In genomic region chr7:35447996-35448846, GRCm38 (mm10) we compare ENCODE assay signal across 10 mouse cellular contexts. TPM values are rescaled to one million over a fixed set of nuclear protein-coding genes. Genes with fewer than 3 reads are reported as not detected.
DNase-seq lines count a peak whose midpoint lies in the region; ATAC-seq lines count a peak whose summit lies in the region.
"Had no signal": no experiment of that assay in that cellular context is flagged by ENCODE, and none has a peak within 500 bp of the region (broad histone marks: within the 10 kb centered on the region; RNA-seq: fewer than 3 reads in every experiment).

TSS of gene Slc7a9 (plus strand) at chr7:35448796.

- no peak within 1 kb of the TSS for H3K4me3 ChIP-seq in hindbrain, embryonic 10.5 days
- no peak within 1 kb of the TSS for H3K4me3 ChIP-seq in hindbrain, embryonic 14.5 days (replicated peaks; ENCODE audit: low read length)
- H3K4me3 ChIP-seq in liver, embryonic 16.5 days (ENCODE audit: low read depth, low read length) = no peak within 1 kb of the TSS

- intact Hi-C loops in left cerebral cortex, postnatal 14 days (cut with DNase I) = no loop called here

- peak within 1 kb of the TSS; percentile 53; the same call in 1 of the 2 replicates for H3K27ac ChIP-seq in hindbrain, embryonic 10.5 days
- H3K27ac ChIP-seq in hindbrain, embryonic 14.5 days = no peak within 1 kb of the TSS
- no peak within 1 kb of the TSS for H3K27ac ChIP-seq in liver, embryonic 16.5 days (ENCODE audit: low read length)

- peak; percentile 13 for DNase-seq in hindbrain, embryonic 10.5 days (ENCODE audit: low spot score)
- DNase-seq in hindbrain, embryonic 14.5 days (ENCODE audit: low spot score) = no peak
- DNase-seq in R1 (ENCODE audit: low read depth, low spot score) = peak; percentile 53
- DNase-seq in kidney, adult 18-20 months = peak; percentile 80
- DNase-seq in Muller cell, postnatal 12 days (ENCODE audit: inconsistent ontology term) = no peak
- DNase-seq in left cerebral cortex, postnatal 14 days (ENCODE audit: low spot score in 2 of 2) = no peak
- DNase-seq in c-Kit-positive CD71-positive TER-119-positive erythroid progenitor cells, embryonic 14.5 days (ENCODE audit: low spot score) = no peak

- H3K27me3 ChIP-seq in hindbrain, embryonic 10.5 days (ENCODE audit: insufficient read depth, poor library complexity, severe bottlenecking) = no peaks in the 10 kb centered on the region
- no peaks in the 10 kb centered on the region for H3K27me3 ChIP-seq in hindbrain, embryonic 14.5 days (ENCODE audit: control insufficient read depth, insufficient read depth, low read length)
- H3K27me3 ChIP-seq in liver, embryonic 16.5 days (ENCODE audit: control insufficient read depth, insufficient read depth, low read depth, low read length) = no peaks in the 10 kb centered on the region

- H3K9ac ChIP-seq in hindbrain, embryonic 14.5 days = no peak within 1 kb of the TSS
- H3K9ac ChIP-seq in liver, embryonic 16.5 days (ENCODE audit: low read depth, low read length) = no peak within 1 kb of the TSS

- H3K36me3 ChIP-seq in hindbrain, embryonic 10.5 days = no peaks in the 10 kb centered on the region
- no peaks in the 10 kb centered on the region for H3K36me3 ChIP-seq in hindbrain, embryonic 14.5 days (replicated peaks; ENCODE audit: control insufficient read depth, insufficient read depth)
- no peaks in the 10 kb centered on the region for H3K36me3 ChIP-seq in liver, embryonic 16.5 days (ENCODE audit: control insufficient read depth, insufficient read depth)
- H3K36me3 ChIP-seq: G1E had no signal

- H3K9me3 ChIP-seq in hindbrain, embryonic 10.5 days = no peaks in the 10 kb centered on the region
- no peaks in the 10 kb centered on the region for H3K9me3 ChIP-seq in hindbrain, embryonic 14.5 days (ENCODE audit: control insufficient read depth, low read length)
- no peaks in the 10 kb centered on the region for H3K9me3 ChIP-seq in liver, embryonic 16.5 days (replicated peaks; ENCODE audit: control insufficient read depth, low read length)
- H3K9me3 ChIP-seq: G1E had no signal

- H3K4me2 ChIP-seq in hindbrain, embryonic 14.5 days (replicated peaks) = no peak within 1 kb of the TSS
- H3K4me2 ChIP-seq in liver, embryonic 16.5 days (ENCODE audit: low read depth, low read length) = no peak within 1 kb of the TSS

- ATAC-seq in hindbrain, embryonic 14.5 days (ENCODE audit: low FRiP score) = no peak
- ATAC-seq in liver, embryonic 16.5 days (ENCODE audit: low read depth) = 0 out of 2 replicates have a peak, but pooled peaks have one; percentile 16

- WGBS in hindbrain, embryonic 10.5 days = 26% methylated on average over 15 of the region's 15 CpGs
- 29% methylated on average over 15 of the region's 15 CpGs for WGBS in hindbrain, embryonic 14.5 days
- 21% methylated on average over 15 of the region's 15 CpGs for WGBS in liver, embryonic 16.5 days (ENCODE audit: insufficient replicate concordance)

- peaks cover 15% of the 10 kb centered on the region for H3K4me1 ChIP-seq in hindbrain, embryonic 10.5 days (replicated peaks)
- no peaks in the 10 kb centered on the region for H3K4me1 ChIP-seq in hindbrain, embryonic 14.5 days (replicated peaks; ENCODE audit: control insufficient read depth, insufficient read depth, low read length)
- H3K4me1 ChIP-seq in liver, embryonic 16.5 days (ENCODE audit: control insufficient read depth, low read depth, low read length) = no peaks in the 10 kb centered on the region; the same call in none of the 2 replicates

RNA-seq across cellular contexts. Expression of gene Slc7a9, which starts in this region (rescaled TPM):
- 0.17 and 0.21 TPM in 2 replicates for polyA plus RNA-seq in hindbrain, embryonic 10.5 days (2016; fragmentation: Nextera tagmentation; extraction: Ambion mirVana)
- polyA plus RNA-seq in hindbrain, embryonic 14.5 days (2014; fragmentation: Nextera tagmentation; extraction: Ambion mirVana) = 0.14 TPM in 1 of 2 replicates, not detected in the other
- polyA plus RNA-seq in liver, embryonic 16.5 days (2015; fragmentation: Nextera tagmentation; extraction: Ambion mirVana) = 1.5 and 2.1 TPM in 2 replicates
- not detected for total RNA-seq in left cerebral cortex, postnatal 14 days (2021)
- total RNA-seq: megakaryocyte progenitor cell, adult 5-6 weeks had no signal
- polyA plus RNA-seq: G1E had no signal

Comparison
In these comparisons a context has a peak if more than half of its experiments do, and no peak if none do; other contexts are left out.
1. Peak in DNase-seq and H3K27ac ChIP-seq in hindbrain, embryonic 10.5 days; RNA of the gene not detected or under 1 TPM.
2. DNase-seq: peak in R1 (single experiment) and kidney, adult 18-20 months (single experiment); none in hindbrain, embryonic 14.5 days (single experiment), Muller cell, postnatal 12 days (single experiment), left cerebral cortex, postnatal 14 days (0 of 2) and c-Kit-positive CD71-positive TER-119-positive erythroid progenitor cells, embryonic 14.5 days (single experiment).